Mouse (Mus musculus) embryonic facial prominence, embryonic 11.5 days (tissue): ENCODE results near the gene Mapt. TPM values are rescaled to one million over a fixed set of nuclear protein-coding genes. Genes with fewer than 3 reads are reported as not detected.

Experiments
- ATAC-seq: fragments of 200-750 bp; cut with Nextera tagmentation; replicated peaks from 2 replicates; pipeline ENCODE4 v1.8.0; 2017; ENCODE audit warnings: low read depth; ENCODE audit not compliant: insufficient number of reproducible peaks, low FRiP score, low TSS enrichment
- DNase-seq: peaks from one replicate; pipeline ENCODE4 v3.0.0-alpha.2; 2015; ENCODE audit warnings: low spot score
- H3K27ac ChIP-seq: fragments of 300-500 bp; sonication (generic); replicated peaks from 2 replicates; pipeline ENCODE4 v1.5.1; 2014; ENCODE audit warnings: mild to moderate bottlenecking, low read depth, low read length, control low read depth
- H3K27me3 ChIP-seq: fragments of 300-500 bp; sonication (generic); 2 replicates; pipeline ENCODE4 v1.6.1; 2014; ENCODE audit warnings: mild to moderate bottlenecking, low read length, moderate library complexity, mixed read lengths; ENCODE audit not compliant: control insufficient read depth, insufficient read depth
- H3K36me3 ChIP-seq: fragments of 300-500 bp; sonication (generic); replicated peaks from 2 replicates; pipeline ENCODE4 v1.6.1; 2014; ENCODE audit warnings: low read depth, mild to moderate bottlenecking, low read length, moderate library complexity, mixed read lengths; ENCODE audit not compliant: control insufficient read depth, insufficient read depth
- H3K4me1 ChIP-seq: fragments of 300-500 bp; sonication (generic); 2 replicates; pipeline ENCODE4 v1.6.1; 2014; ENCODE audit warnings: low read length, mixed read lengths; ENCODE audit not compliant: control insufficient read depth, insufficient read depth
- H3K4me2 ChIP-seq: fragments of 300-500 bp; sonication (generic); 2 replicates; pipeline ENCODE4 v1.6.1; 2014; ENCODE audit warnings: low read depth, mild to moderate bottlenecking, control low read depth, low read length, moderate library complexity
- H3K4me3 ChIP-seq: fragments of 300-500 bp; sonication (generic); 2 replicates; pipeline ENCODE4 v1.5.1; 2014; ENCODE audit warnings: low read depth, low read length, control low read depth
- H3K9ac ChIP-seq: fragments of 300-500 bp; sonication (generic); replicated peaks from 2 replicates; pipeline ENCODE4 v1.6.1; 2014; ENCODE audit warnings: mild to moderate bottlenecking, control low read depth, low read length
- H3K9me3 ChIP-seq: fragments of 300-500 bp; sonication (generic); replicated peaks from 2 replicates; pipeline ENCODE4 v1.6.1; 2016; ENCODE audit warnings: mild to moderate bottlenecking, low read length, inconsistent platforms, mixed read lengths; ENCODE audit not compliant: control insufficient read depth
- WGBS: fragments of 180-500 bp; shearing (Covaris S2); extraction: QIAGEN DNeasy Blood & Tissue Kit; methylation state at CpG from one replicate; pipeline ENCODE4 v1.1.7; 2014; 5-methylcytosine and 5-hydroxymethylcytosine counted together
- polyA plus RNA-seq: library from polyadenylated mRNA; unstranded; fragments of >200 nt; fragmentation: Nextera tagmentation; extraction: Ambion mirVana; gene quantifications from 2 replicates; pipeline ENCODE4 v1.2.1, GENCODE M21; 2014

The Mapt gene
- polyA plus RNA-seq, 1 experiment from 2014 or later, result 18.2 TPM

DNA sequence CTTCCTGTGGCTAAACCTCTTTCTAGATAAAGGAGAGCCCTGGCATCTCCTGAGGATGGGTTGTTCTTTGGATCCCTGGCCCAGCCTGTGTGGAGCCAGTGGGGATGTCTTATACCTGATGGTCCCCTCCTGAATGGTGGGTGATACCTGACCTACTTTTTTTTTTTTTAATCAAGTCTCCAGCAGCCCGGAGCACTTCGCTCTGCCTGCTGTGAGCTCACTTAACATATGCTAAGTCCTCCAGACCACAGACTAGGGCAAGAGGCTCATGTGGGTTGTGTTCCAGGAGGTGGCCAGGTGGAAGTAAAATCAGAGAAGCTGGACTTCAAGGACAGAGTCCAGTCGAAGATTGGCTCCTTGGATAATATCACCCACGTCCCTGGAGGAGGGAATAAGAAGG lies 91.0 kb downstream of the Mapt start:
- no peak overlapping the region for H3K4me3 ChIP-seq
- no peak overlapping the region for H3K27ac ChIP-seq
- H3K27me3 ChIP-seq, result no peaks in the 10 kb centered on the region
- H3K9ac ChIP-seq, result no peak overlapping the region
- no peaks in the 10 kb centered on the region for H3K9me3 ChIP-seq
- H3K4me2 ChIP-seq, result no peak overlapping the region
- ATAC-seq (no peak), DNase-seq (no peak)
- WGBS, result 27% methylated on average over 4 of the region's 4 CpGs
- no peaks in the 10 kb centered on the region for H3K36me3 ChIP-seq
- no peaks in the 10 kb centered on the region; the same call in 1 of the 2 replicates for H3K4me1 ChIP-seq

DNA sequence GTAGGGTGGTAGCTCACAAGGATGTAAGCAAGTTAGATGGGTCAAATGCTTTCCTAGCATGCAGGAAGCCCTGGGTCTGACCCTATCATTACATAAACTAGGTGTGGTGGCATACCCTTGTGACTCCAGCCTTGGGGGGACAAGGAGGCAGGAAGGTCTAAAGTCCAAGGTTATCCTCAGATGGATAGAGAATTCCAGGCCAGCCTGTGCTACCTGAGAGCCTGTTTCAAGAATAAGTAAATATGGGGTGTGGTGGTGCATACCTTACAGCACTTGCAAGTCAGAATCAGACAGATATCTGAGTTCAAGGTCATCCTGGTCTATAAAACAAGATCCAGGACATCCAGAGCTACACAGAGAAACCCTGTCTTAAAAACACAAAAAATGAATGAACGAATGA lies 96.3 kb downstream of the Mapt start:
- 92% methylated on average over 1 of the region's 1 CpGs for WGBS

DNA sequence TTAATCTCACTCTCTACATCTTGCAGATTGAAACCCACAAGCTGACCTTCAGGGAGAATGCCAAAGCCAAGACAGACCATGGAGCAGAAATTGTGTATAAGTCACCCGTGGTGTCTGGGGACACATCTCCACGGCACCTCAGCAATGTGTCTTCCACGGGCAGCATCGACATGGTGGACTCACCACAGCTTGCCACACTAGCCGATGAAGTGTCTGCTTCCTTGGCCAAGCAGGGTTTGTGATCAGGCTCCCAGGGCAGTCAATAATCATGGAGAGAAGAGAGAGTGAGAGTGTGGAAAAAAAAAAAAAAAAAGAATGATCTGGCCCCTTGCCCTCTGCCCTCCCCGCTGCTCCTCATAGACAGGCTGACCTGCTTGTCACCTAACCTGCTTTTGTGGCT lies 96.8 kb downstream of the Mapt start:
- Histone ChIP-seq H3K4me3 (no peak overlapping the region), H3K27ac (no peak overlapping the region), H3K9ac (no peak overlapping the region), H3K27me3 (no peaks in the 10 kb centered on the region), H3K4me2 (no peak overlapping the region), H3K36me3 (peaks cover 2% of the 10 kb centered on the region), H3K4me1 (no peaks in the 10 kb centered on the region), H3K9me3 (no peaks in the 10 kb centered on the region)
- 82% methylated on average over 6 of the region's 6 CpGs for whole genome bisulfite sequencing
- ATAC-seq, result no peak
- no peak for DNase-seq

More for the DNA sequence above, 96.3 kb downstream of the Mapt start:
- H3K4me3 ChIP-seq, result no peak overlapping the region
- H3K36me3 ChIP-seq, result peaks cover 2% of the 10 kb centered on the region
- no peaks in the 10 kb centered on the region for H3K9me3 ChIP-seq
- no peak overlapping the region for H3K4me2 ChIP-seq
- no peaks in the 10 kb centered on the region for H3K27me3 ChIP-seq
- ATAC-seq (no peak), DNase-seq (no peak)
- no peaks in the 10 kb centered on the region for H3K4me1 ChIP-seq
- no peak overlapping the region for H3K9ac ChIP-seq
- no peak overlapping the region for H3K27ac ChIP-seq

DNA sequence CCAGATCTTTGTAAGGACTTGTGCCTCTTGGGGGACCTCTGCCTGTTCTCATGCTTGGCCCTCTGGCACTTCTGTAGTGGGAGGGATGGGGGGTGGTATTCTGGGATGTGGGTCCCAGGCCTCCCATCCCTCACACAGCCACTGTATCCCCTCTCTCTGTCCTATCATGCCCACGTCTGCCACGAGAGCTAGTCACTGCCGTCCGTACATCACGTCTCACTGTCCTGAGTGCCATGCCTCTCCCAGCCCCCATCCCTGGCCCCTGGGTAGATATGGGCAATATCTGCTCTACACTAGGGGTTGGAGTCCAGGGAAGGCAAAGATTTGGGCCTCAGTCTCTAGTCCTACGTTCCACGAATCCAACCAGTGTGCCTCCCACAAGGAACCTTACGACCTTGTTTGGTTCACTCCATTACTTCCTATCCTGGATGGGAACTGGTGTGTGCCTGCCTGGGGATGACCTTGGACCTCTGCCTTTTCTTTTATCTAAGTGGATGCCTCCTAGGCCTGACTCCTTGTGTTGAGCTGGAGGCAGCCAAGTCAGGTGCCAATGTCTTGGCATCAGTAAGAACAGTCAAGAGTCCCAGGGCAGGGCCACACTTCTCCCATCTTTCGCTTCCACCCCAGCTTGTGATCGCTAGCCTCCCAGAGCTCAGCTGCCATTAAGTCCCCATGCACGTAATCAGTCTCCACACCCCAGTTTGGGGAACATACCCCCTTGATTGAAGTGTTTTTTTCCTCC lies 98.2 kb downstream of the Mapt start:
- H3K9me3 ChIP-seq, result no peaks in the 10 kb centered on the region
- H3K4me2 ChIP-seq, result no peak overlapping the region
- H3K36me3 ChIP-seq, result peaks cover 11% of the 10 kb centered on the region
- ATAC-seq, result no peak
- DNase-seq, result no peak
- no peaks in the 10 kb centered on the region for H3K4me1 ChIP-seq
- no peak overlapping the region for H3K9ac ChIP-seq
- no peak overlapping the region for H3K27ac ChIP-seq
- H3K27me3 ChIP-seq, result no peaks in the 10 kb centered on the region
- no peak overlapping the region for H3K4me3 ChIP-seq
- WGBS, result 86% methylated on average over 11 of the region's 11 CpGs

- 84% methylated on average over 4 of the region's 4 CpGs for WGBS
Measured at GRCm38 (mm10) chr11:104330151-104330550, 99.0 kb downstream of the Mapt start.

GRCm38 (mm10) chr11:104331208-104331607 lies 100.0 kb downstream of the Mapt start:
- Histone ChIP-seq H3K9ac (no peak overlapping the region), H3K27ac (no peak overlapping the region), H3K27me3 (no peaks in the 10 kb centered on the region), H3K4me1 (no peaks in the 10 kb centered on the region), H3K4me2 (no peak overlapping the region), H3K4me3 (no peak overlapping the region), H3K9me3 (no peaks in the 10 kb centered on the region), H3K36me3 (peaks cover 16% of the 10 kb centered on the region)
- DNase-seq (no peak), ATAC-seq (no peak)
- WGBS, result 92% methylated on average over 3 of the region's 3 CpGs

More at GRCm38 (mm10) chr11:104330151-104330550, 99.0 kb downstream of the Mapt start:
- no peak overlapping the region for H3K4me3 ChIP-seq
- no peaks in the 10 kb centered on the region for H3K9me3 ChIP-seq
- no peak overlapping the region for H3K9ac ChIP-seq
- H3K27me3 ChIP-seq, result no peaks in the 10 kb centered on the region
- DNase-seq (no peak), ATAC-seq (no peak)
- H3K4me2 ChIP-seq, result no peak overlapping the region
- no peak overlapping the region for H3K27ac ChIP-seq
- H3K4me1 ChIP-seq, result no peaks in the 10 kb centered on the region
- H3K36me3 ChIP-seq, result peaks cover 11% of the 10 kb centered on the region

GRCm38 (mm10) chr11:104332105-104332504 lies 100.9 kb downstream of the Mapt start:
- H3K9ac ChIP-seq, result no peak overlapping the region
- H3K4me1 ChIP-seq, result no peaks in the 10 kb centered on the region
- WGBS, result 91% methylated on average over 5 of the region's 5 CpGs
- H3K27ac ChIP-seq, result no peak overlapping the region
- DNase-seq, result no peak
- H3K4me3 ChIP-seq, result no peak overlapping the region
- ATAC-seq, result no peak
- no peaks in the 10 kb centered on the region for H3K9me3 ChIP-seq
- H3K4me2 ChIP-seq, result no peak overlapping the region
- H3K27me3 ChIP-seq, result no peaks in the 10 kb centered on the region
- peaks cover 16% of the 10 kb centered on the region for H3K36me3 ChIP-seq

DNA sequence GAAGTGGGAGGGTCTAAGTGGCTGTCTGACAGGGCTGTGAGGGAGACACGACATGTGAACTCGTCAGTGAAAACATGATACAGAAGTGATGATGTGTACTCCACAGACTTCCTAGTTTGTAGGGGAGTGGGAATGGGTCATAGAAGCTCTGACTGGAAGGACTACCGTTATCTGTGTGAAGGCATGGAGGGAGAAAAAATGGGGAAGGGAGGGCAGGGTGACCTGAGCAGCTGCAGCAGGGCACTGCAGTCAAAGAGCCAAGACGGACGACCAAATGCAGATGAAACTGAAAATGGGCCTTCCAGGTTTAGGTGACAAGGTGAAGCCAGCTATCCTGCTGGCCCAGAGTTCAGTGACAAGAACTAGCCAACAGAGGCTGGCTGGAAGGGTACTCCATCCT lies 102.9 kb downstream of the Mapt start:
- Histone ChIP-seq H3K27me3 (no peaks in the 10 kb centered on the region), H3K4me3 (no peak overlapping the region), H3K9ac (no peak overlapping the region), H3K9me3 (no peaks in the 10 kb centered on the region), H3K4me1 (no peaks in the 10 kb centered on the region), H3K36me3 (peaks cover 20% of the 10 kb centered on the region), H3K4me2 (no peak overlapping the region), H3K27ac (no peak overlapping the region)
- ATAC-seq (no peak), DNase-seq (no peak)
- 80% methylated on average over 5 of the region's 5 CpGs for WGBS
